Mouse (Mus musculus) myocyte (in vitro differentiated cells): Measurements from ENCODE around the gene Rbms1. TPM values are rescaled to one million over a fixed set of nuclear protein-coding genes. Genes with fewer than 3 reads are reported as not detected.

Source experiments
- H3K27me3 ChIP-seq: one replicate; pipeline ENCODE4 v1.6.1; 2011; ENCODE audit not compliant: control insufficient read depth, insufficient read depth, insufficient read length
- H3K36me3 ChIP-seq: one replicate; pipeline ENCODE4 v1.6.1; 2011; ENCODE audit not compliant: control insufficient read depth, insufficient read depth
- H3K4me2 ChIP-seq: one replicate; pipeline ENCODE4 v1.6.1; 2011; ENCODE audit warnings: low read depth, control low read depth
- H3K4me3 ChIP-seq: one replicate; pipeline ENCODE4 v1.5.1; 2011; ENCODE audit warnings: mild to moderate bottlenecking, control low read depth, moderate library complexity
- H3K79me2 ChIP-seq: one replicate; pipeline ENCODE4 v1.6.1; 2011; ENCODE audit not compliant: control insufficient read depth, insufficient read depth
- H3ac ChIP-seq: one replicate; pipeline ENCODE4 v1.6.1; 2011; ENCODE audit not compliant: control insufficient read depth, insufficient read length
- CEBPB ChIP-seq: IDR thresholded peaks from 2 replicates; pipeline ENCODE4 v1.6.1; 2011; ENCODE audit warnings: mild to moderate bottlenecking, moderate library complexity; ENCODE audit not compliant: poor library complexity, insufficient read depth, severe bottlenecking
- E2F4 ChIP-seq: IDR thresholded peaks from one replicate; pipeline ENCODE4 v1.6.1; 2011; ENCODE audit warnings: mild to moderate bottlenecking, control low read depth, moderate library complexity; ENCODE audit not compliant: insufficient read depth
- MAX ChIP-seq: IDR thresholded peaks from one replicate; pipeline ENCODE4 v1.6.1; 2011; ENCODE audit warnings: low read depth, mild to moderate bottlenecking, control low read depth
- MYOD1 ChIP-seq, 3 experiments: IDR thresholded peaks; one replicate each; pipeline ENCODE4 v1.6.1; 2011; ENCODE audit warnings: control low read depth in 2 of 3, low read depth in 2 of 3, mild to moderate bottlenecking in 2 of 3, moderate library complexity in 1 of 3; ENCODE audit not compliant: insufficient read length in 2 of 3, control insufficient read depth in 1 of 3
- MYOG ChIP-seq, 3 experiments: IDR thresholded peaks; one replicate each; pipeline ENCODE4 v1.6.1; 2011; ENCODE audit warnings: control low read depth in 2 of 3, low read depth in 2 of 3, mild to moderate bottlenecking in 2 of 3; ENCODE audit not compliant: insufficient read length in 2 of 3, control insufficient read depth in 1 of 3, insufficient read depth in 1 of 3
- POLR2A ChIP-seq: IDR thresholded peaks from one replicate; pipeline ENCODE4 v1.6.1; 2011; ENCODE audit warnings: low read depth, mild to moderate bottlenecking, control low read depth, moderate library complexity; ENCODE audit not compliant: insufficient read length
- POLR2AphosphoS2 ChIP-seq: IDR thresholded peaks from one replicate; pipeline ENCODE4 v1.6.1; 2011; ENCODE audit warnings: low read depth, control low read depth; ENCODE audit not compliant: insufficient read length
- REST ChIP-seq: IDR thresholded peaks from one replicate; pipeline ENCODE4 v1.6.1; 2011; ENCODE audit warnings: mild to moderate bottlenecking, control low read depth, moderate library complexity; ENCODE audit not compliant: insufficient read depth, insufficient read length
- SRF ChIP-seq: IDR thresholded peaks from one replicate; pipeline ENCODE4 v1.6.1; 2011; ENCODE audit warnings: low read depth; ENCODE audit not compliant: control insufficient read depth, insufficient read length
- TCF12 ChIP-seq: IDR thresholded peaks from one replicate; pipeline ENCODE4 v1.6.1; 2011; ENCODE audit warnings: mild to moderate bottlenecking, control low read depth; ENCODE audit not compliant: poor library complexity, insufficient read depth, severe bottlenecking
- TCF3 ChIP-seq: IDR thresholded peaks from one replicate; pipeline ENCODE4 v1.6.1; 2011; ENCODE audit warnings: low read depth, control low read depth; ENCODE audit not compliant: insufficient read length
- USF1 ChIP-seq: IDR thresholded peaks from one replicate; pipeline ENCODE4 v1.6.1; 2011; ENCODE audit warnings: low read depth, mild to moderate bottlenecking, control low read depth, moderate library complexity
- polyA plus RNA-seq: library from polyadenylated mRNA; unstranded; fragments of >200 nt; fragmentation: generic; extraction: Trizol; gene quantifications from one replicate; pipeline ENCODE4 v1.2.1, GENCODE M21; 2012; ENCODE audit warnings: missing spikeins

Gene Rbms1
- polyA plus RNA-seq, 1 experiment = 34.8 TPM

- Histone ChIP-seq H3K79me2 (no peaks in the 10 kb centered on the region), H3K36me3 (no peaks in the 10 kb centered on the region), H3K4me2 (no peak overlapping the region), H3K4me3 (no peak overlapping the region), H3ac (no peak overlapping the region), H3K27me3 (no peaks in the 10 kb centered on the region)
- no peak for TF ChIP-seq MYOG (IDR thresholded peaks at IDR 0.05; ENCODE audit: control insufficient read depth in 1 of 3, insufficient read depth in 1 of 3, insufficient read length in 2 of 3, low read depth in 2 of 3)
Measured at GRCm38 (mm10) chr2:60728902-60729585, 233.9 kb downstream of the Rbms1 start.

- no peak overlapping the region for H3K4me2 ChIP-seq
- no peaks in the 10 kb centered on the region for H3K36me3 ChIP-seq
- no peak overlapping the region for H3K4me3 ChIP-seq
- H3ac ChIP-seq = no peak overlapping the region
- TF ChIP-seq POLR2AphosphoS2 = no peak
- no peak for TF ChIP-seq REST
- no peak for TF ChIP-seq MYOG (IDR thresholded peaks at IDR 0.05; ENCODE audit: control insufficient read depth in 1 of 3, insufficient read depth in 1 of 3, insufficient read length in 2 of 3, low read depth in 2 of 3)
- TF ChIP-seq E2F4 = no peak
- TF ChIP-seq MYOD1 (IDR thresholded peaks at IDR 0.05; ENCODE audit: control insufficient read depth in 1 of 3, insufficient read length in 2 of 3, low read depth in 2 of 3) = no peak
- no peak for TF ChIP-seq SRF
- TF ChIP-seq CEBPB = no peak
- TF ChIP-seq USF1 = no peak
- TF ChIP-seq TCF12 = no peak
- TF ChIP-seq MAX = no peak
- TF ChIP-seq TCF3 = no peak
- no peak for TF ChIP-seq POLR2A
- no peaks in the 10 kb centered on the region for H3K27me3 ChIP-seq
- H3K79me2 ChIP-seq = no peaks in the 10 kb centered on the region
Measured at GRCm38 (mm10) chr2:60724660-60725059, 238.3 kb downstream of the Rbms1 start.

- Histone ChIP-seq H3K4me3 (no peak overlapping the region), H3K36me3 (no peaks in the 10 kb centered on the region), H3ac (no peak overlapping the region), H3K27me3 (no peaks in the 10 kb centered on the region), H3K79me2 (no peaks in the 10 kb centered on the region), H3K4me2 (peak overlapping the region; percentile 3)
- TF ChIP-seq MAX (no peak), POLR2A (no peak), USF1 (no peak), CEBPB (no peak), MYOG (IDR thresholded peaks at IDR 0.05; ENCODE audit: control insufficient read depth in 1 of 3, insufficient read depth in 1 of 3, insufficient read length in 2 of 3, low read depth in 2 of 3) (peak in 1 of 3 experiments; percentile 66), SRF (no peak), E2F4 (no peak)
Measured at GRCm38 (mm10) chr2:60722967-60723366, 240.0 kb downstream of the Rbms1 start.

- TF ChIP-seq TCF12 (peak; percentile 22), SRF (no peak), CEBPB (no peak), MYOG (IDR thresholded peaks at IDR 0.05; ENCODE audit: control insufficient read depth in 1 of 3, insufficient read depth in 1 of 3, insufficient read length in 2 of 3, low read depth in 2 of 3) (peak in 2 of 3 experiments; percentile 47 to 70), MYOD1 (IDR thresholded peaks at IDR 0.05; ENCODE audit: control insufficient read depth in 1 of 3, insufficient read length in 2 of 3, low read depth in 2 of 3) (peak in 2 of 3 experiments; percentile 71 to 78), TCF3 (no peak), POLR2A (no peak), USF1 (no peak)
- no peaks in the 10 kb centered on the region for H3K36me3 ChIP-seq
- H3ac ChIP-seq = no peak within 1 kb of the TSS
- no peaks in the 10 kb centered on the region for H3K79me2 ChIP-seq
- peak within 1 kb of the TSS; percentile 17 for H3K4me3 ChIP-seq
- H3K4me2 ChIP-seq = peak within 1 kb of the TSS; percentile 73
- H3K27me3 ChIP-seq = no peaks in the 10 kb centered on the region
Measured at GRCm38 (mm10) chr2:60722514-60722913, 240.5 kb downstream of the Rbms1 start, which contains the start of gene Itgb6. Gene Itgb6, minus strand, starts transcription at chr2:60722643.

GRCm38 (mm10) chr2:60720906-60721305 lies 242.1 kb downstream of the Rbms1 start:
- peak overlapping the region; percentile 17 for H3K4me3 ChIP-seq
- peak overlapping the region; percentile 60 for H3K4me2 ChIP-seq
- no peaks in the 10 kb centered on the region for H3K27me3 ChIP-seq
- no peaks in the 10 kb centered on the region for H3K36me3 ChIP-seq
- H3ac ChIP-seq = no peak overlapping the region
- TF ChIP-seq POLR2A = no peak
- H3K79me2 ChIP-seq = no peaks in the 10 kb centered on the region
